Mouse (Mus musculus) heart, postnatal 36 days (tissue): ENCODE measurements around the gene Fam184a. TPM values are rescaled to one million over a fixed set of nuclear protein-coding genes. Genes with fewer than 3 reads are reported as not detected.
"Not testable (repeated sequence)": the region's sequence is repeated elsewhere in the genome, so short reads cannot be mapped to it uniquely, and the experiment has no call there.

Experiments
- DNase-seq, 2 experiments: peaks; one replicate each; pipeline ENCODE4 v3.0.0; 2021 to 2022
- intact Hi-C: fragments of 180-260 bp; cut with DNase I; formaldehyde crosslinking; loops from one replicate; pipeline ENCODE4 v1.15.1; 2025
- total RNA-seq, 2 experiments: library from RNA; stranded (reverse); gene quantifications; 2 replicates each; pipeline ENCODE4 v1.2.3; 2021

Gene Fam184a
- total RNA-seq, 2 experiments from 2014 or later = 1.7 to 2.1 TPM

- intact Hi-C loops = no loop called here
- DNase-seq = no peak
These were observed 56.2 kb downstream of the Fam184a start for GRCm38 (mm10) chr10:53694757-53695156.

DNA sequence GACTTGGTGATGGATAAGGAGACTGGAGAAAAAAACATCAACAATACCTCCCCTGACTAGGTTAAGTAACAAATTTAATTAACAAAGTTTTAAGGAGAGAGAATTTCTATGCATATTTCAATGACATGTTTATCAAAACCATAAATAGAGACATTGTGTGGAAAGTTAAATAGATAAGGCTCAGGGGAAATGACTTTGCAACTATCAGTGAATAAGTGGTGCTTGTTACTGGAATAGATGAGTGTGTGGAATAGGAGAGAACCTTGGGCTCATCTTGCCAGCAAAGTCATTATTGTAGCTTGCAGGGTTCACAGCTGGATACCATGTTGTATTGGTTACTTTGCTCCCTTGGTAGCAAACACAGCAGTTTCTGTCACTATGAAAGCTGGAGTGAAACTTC is 59.7 kb downstream of the Fam184a start:
- no peak for DNase-seq
- intact Hi-C loops = no loop called here

DNA sequence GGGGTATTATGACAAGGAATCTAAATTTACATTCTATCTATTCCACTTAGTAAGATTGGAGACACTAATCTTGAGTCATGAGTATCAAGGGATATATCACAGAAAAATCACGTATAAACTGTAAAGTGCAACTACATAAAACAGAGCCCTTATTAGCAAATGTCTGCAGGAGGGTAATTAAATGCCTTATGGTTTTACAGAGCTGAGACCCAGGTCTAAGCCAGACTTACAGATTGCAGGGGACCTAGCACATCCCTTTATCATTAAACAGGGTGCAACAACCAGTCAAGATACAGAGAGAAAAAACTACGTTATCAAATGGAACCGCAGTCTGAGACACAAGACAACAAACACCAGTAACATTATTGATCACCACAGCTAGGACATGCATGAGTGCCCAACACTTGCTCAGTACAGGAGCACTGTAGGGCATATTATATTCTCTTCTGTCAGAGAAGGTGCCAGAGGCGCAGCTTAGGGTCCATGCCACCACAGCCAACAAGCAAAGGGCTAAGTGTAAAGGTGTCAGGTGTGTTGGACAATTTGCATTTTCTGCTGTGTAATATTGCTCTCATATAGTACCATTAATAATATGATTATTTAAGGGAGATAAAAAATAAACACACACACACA is 61.9 kb downstream of the Fam184a start:
- DNase-seq = no peak

DNA sequence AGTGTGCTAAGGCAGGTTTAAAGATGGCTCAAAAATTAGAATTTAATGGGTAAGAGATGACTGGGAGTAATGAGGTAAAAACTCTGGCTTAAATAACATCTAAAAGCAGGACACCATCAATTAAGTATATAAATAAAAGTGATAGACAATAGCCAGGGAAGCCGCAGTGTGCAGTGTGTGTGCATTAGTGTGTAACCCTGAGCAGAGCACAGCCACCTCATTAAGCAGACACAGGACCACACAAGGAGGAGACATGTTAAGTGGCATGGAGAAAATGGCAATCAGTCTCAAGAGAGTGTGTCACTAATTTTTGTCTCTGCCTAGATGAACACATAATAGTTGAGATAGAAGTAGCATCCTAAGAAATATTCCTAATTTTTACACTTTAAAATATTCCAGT is 62.4 kb downstream of the Fam184a start:
- intact Hi-C loops = no loop called here
- DNase-seq = no peak

More for the DNA sequence above, 61.9 kb downstream of the Fam184a start:
- intact Hi-C loops = no loop called here

GRCm38 (mm10) chr10:53687888-53688287 is 63.0 kb downstream of the Fam184a start:
- intact Hi-C loops = no loop called here
- DNase-seq = no peak

DNA sequence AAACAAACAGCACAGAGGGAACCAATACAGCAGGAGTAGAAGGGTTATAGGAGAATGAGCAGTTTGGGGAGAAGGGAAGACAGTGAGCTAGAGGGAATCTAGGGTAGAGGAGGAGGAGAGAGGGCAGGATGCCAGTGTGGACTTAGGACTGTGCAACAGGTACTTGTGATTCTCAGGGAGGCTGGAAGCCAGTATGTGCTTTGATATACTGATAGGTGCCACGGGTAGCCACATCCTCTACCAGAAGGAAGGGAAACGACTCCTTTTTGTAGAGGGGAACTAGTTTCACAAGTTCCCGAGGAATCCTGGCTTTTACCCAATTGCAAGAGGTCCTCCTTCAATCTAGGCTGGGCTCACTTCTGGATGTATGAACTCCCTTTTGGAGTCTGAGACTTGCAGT is 65.1 kb downstream of the Fam184a start:
- intact Hi-C loops = no loop called here
- DNase-seq = no peak

- intact Hi-C loops = no loop called here
- DNase-seq = no peak
These were observed 67.7 kb downstream of the Fam184a start for GRCm38 (mm10) chr10:53683226-53683625.

DNA sequence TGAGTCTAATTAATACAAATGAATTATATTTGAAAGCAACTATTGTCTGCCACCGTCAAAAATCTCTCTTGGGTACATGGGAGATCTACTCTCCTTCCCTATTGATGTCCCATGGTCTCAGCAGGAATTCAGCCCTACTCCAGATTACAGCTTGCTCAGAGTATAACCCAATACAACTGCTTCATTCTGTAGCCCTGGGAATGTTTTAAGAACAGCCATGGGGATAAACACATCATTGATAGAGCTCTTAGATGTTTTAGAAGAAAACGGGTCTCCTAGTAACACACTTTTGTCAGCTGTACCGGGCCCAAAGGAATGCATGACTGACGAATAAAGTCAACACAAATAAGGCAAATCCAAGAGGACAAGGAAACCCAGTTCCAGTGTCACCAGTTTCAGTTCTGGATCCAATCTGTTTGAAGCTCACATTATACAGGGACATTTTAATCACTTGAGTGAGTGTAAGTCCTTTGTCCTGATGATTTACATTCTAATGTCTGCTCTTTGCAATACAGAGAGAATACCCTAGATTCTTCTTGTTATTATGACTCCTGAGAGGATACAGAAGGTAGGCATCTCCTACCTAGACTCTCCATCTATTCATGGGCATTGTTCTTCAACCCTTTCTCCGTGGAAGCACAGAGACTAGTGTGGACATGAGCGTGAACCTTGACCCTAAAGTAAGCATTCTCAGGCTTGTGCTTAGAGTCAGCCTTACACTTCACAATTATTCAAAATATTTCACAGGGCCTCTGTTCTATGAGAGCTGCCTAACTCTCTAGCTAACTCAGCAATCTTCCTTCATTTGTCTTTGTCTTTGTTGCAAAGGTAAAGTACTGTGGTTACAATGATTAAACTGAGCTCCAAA is 71.0 kb downstream of the Fam184a start:
- no peak for DNase-seq
- intact Hi-C loops = no loop called here

GRCm38 (mm10) chr10:53661788-53662187 is 89.1 kb downstream of the Fam184a start:
- DNase-seq = no peak
- intact Hi-C loops = no loop called here

DNA sequence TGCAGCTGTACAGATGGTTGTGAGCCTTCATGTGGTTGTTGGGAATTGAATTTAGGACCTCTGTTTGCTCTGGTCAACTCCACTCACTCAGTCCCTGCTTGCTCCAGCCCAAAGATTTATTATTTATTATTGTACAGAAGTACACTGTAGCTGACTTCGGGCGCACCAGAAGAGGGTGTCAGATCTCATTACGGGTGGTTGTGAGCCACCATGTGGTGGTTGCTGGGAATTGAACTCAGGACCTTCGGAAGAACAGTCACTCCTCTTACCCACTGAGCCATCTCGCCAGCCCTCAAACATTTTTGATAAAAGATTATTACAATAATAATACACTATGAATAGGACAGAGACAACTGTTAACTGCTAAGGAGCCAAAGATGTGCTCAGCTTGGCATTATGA is 96.7 kb downstream of the Fam184a start:
- intact Hi-C loops, DNase-seq: not testable (repeated sequence)

GRCm38 (mm10) chr10:53650683-53651082 is 100.2 kb downstream of the Fam184a start:
- DNase-seq = no peak
- intact Hi-C loops = no loop called here

DNA sequence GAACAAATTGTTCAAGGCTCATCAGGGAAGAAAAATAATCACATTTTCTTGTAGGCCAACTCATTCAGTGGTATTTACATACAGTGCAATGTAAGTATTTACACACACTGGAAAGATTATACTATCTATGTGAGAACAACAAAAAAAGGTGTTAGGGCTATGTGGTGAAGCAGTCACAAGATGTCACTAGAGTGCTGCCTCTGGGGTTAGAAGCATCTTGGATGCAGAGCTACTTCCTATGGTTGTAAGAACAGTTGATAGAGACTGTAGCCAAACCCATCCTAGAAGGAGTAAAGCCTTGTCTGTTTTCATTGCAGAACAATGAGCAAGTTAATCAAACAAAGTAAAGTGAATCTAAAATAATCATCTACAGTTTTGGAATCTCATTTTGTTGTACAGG is 109.4 kb downstream of the Fam184a start:
- intact Hi-C loops = loop anchor here (1.0 kb wide), 1 partner anchor 155 kb away; no protein-coding TSS in a partner anchor
- peak in 1 of 2 experiments; percentile 16 for DNase-seq

GRCm38 (mm10) chr10:53635246-53635971 is 115.5 kb downstream of the Fam184a start:
- intact Hi-C loops = loop anchor here (10.0 kb wide), 1 partner anchor 439 kb away; the partner anchor contains the start of gene Man1a
- DNase-seq = peak in 1 of 2 experiments; percentile 11

GRCm38 (mm10) chr10:53634160-53634559 is 116.8 kb downstream of the Fam184a start:
- no peak for DNase-seq
- intact Hi-C loops = loop anchor here (10.0 kb wide), 1 partner anchor 441 kb away; the partner anchor contains the start of gene Man1a

GRCm38 (mm10) chr10:53630339-53630738 is 120.6 kb downstream of the Fam184a start, which contains the start of gene Mcm9:
Gene Mcm9, minus strand, starts transcription at chr10:53630439.
- intact Hi-C loops = loop anchor here (10.0 kb wide), 1 partner anchor 444 kb away; the partner anchor contains the start of gene Man1a
- not testable (repeated sequence) for DNase-seq

- intact Hi-C loops = loop anchor here (1.0 to 10.0 kb wide), 2 partner anchors 33 to 445 kb away; partner anchors contain the start of gene Man1a
- DNase-seq = peak; percentile 92 to 93
These were observed 121.0 kb downstream of the Fam184a start for GRCm38 (mm10) chr10:53629918-53630250.

DNA sequence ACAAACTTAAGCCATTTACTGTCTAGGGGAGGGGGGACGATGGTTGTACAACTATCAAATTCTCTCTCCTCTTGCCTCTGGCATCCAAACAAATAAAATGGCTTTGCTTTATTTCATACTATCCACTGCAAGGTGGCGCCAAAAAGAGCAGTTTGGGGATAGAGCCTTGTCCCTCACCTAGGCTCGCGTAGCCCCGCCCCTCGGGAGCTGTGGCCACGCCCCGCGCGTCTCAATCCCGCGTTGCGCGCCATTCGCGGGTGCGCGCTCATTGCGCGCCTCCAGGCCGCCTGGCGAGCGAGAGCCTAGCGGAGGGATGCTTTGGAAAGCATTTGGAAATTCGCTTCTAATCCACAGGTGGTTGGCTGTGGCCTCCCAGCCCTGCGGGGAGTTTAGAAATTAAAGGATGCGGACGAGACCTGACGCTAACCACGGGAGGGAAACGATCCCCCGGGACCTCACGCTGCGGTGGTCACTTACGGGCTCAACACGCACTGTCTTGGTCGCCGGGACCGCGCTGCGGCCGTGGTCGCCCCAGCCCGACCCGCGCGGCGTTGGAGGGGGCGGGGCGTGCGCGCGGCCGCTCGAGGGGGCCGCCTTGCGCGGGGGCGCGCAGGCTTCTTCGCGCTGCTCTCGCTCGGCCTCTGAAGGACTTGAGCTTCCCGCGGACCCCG is 121.5 kb downstream of the Fam184a start:
- intact Hi-C loops = loop anchor here (1.0 kb wide), 1 partner anchor 32 kb away; no protein-coding TSS in a partner anchor
- peak; percentile 91 to 93 for DNase-seq

DNA sequence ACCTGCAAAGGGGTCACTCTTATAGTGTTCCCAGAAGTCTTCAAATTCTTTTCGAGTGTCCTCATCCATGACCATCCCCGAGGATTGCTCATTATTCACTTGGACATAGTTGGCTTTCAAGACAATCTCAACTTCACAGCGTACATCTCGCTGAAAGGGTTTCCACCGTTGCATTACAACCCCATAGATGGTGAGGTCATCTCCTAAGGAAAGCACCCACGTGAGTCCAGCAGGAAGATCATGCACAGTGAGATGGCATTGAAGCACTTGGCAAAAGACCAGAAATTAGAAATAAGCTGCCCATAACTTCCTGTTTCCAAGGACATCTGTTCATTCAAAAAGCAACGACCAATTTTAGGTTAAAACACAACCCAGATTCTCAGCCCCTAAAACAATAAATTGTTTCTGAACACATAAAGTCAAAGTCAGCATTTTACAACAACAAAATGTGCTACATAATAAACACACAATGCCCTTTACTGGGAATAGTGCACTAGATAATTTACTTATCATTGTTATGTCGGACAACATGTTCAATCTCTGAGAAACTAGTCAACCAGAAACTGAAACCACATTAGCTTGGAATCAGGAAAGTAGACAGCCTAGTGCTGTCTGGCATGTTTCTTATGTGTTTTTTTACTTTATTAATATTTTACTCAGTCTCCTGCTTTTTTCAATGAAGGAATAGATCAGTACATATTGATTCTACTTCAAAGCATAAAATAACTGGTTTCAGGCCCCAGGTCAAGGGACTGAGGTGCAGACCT is 134.9 kb downstream of the Fam184a start:
- no peak for DNase-seq
- intact Hi-C loops = no loop called here

GRCm38 (mm10) chr10:53613955-53614354 is 137.0 kb downstream of the Fam184a start:
- intact Hi-C loops = no loop called here
- DNase-seq = no peak
